Mouse (Mus musculus) neutrophil, adult 5-6 weeks (primary cell): ENCODE measurements around the gene Myl6b. TPM values are rescaled to one million over a fixed set of nuclear protein-coding genes. Genes with fewer than 3 reads are reported as not detected.

ENCODE experiments used
- ATAC-seq: fragments of 151-379, 151-347 bp; 2 replicates; pipeline ENCODE4 v1.8.0; 2017; ENCODE audit warnings: mild to moderate bottlenecking, moderate TSS enrichment; ENCODE audit not compliant: insufficient number of reproducible peaks, poor library complexity, low FRiP score, severe bottlenecking; ENCODE audit errors: extremely low read depth
- total RNA-seq: library from RNA; stranded (forward); fragments of 200-1000 nt; gene quantifications from 2 replicates; pipeline ENCODE4 v1.2.3, GENCODE M21; 2017

Myl6b gene
- total RNA-seq, result 0.58 and 2.0 TPM in 2 replicates

DNA sequence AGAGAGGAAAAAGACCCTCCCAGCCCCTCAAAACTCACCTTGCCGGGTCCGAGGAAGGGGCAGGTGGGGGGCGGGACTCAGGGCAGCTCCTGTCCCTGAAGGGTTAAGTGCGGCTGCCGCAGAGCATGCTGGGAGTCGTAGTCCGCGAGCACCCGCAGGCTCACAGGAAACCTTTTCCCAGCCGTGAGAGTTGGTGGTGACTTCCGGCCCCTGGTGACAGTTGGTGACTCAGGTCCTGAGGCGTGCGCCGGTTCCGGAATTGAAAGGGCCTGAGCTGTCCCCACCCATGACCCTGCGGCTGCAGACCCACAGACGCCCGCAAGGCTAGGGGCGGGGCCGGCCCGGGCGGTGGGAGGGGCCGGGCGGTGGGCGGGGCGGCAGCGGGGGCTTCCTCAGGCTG lies at the start of gene Myl6b:
TSS of gene Myl6b (minus strand) at position 96 of the 400 bp plus-strand sequence.
- ATAC-seq, result peak; percentile 87

DNA sequence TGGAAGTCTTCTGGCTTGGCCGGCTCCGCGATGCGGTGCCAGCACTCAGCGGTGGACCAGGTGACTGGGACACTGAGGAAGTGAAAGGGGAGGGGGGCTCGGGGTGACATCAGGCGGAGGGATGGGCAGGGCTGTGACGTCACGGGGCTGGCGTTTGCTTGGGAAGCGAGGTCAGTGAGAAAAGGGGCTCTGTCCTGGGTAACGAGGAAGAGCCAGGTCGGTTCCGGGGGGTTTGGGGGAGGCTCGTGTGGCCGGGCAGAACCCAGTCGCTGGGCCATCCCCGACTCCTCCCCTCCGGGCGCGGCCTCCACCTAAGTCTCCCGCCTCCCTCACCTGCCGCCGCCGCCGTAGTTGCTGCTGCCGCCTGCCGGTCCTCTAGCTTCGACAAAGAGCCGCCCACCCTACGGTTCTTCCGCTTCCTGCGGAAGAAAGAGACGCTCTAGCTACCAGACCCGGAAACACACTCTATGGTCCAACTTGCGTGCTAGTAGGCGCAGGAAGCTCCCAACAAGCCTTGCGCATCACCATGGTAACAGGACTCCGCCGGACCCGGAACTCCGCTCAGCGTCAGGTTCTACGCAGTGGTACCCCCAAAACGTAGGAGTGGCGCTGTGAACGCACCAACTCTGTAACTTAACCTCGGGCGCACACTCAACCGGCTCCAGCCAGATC lies 49.0 kb upstream of the Myl6b start, which contains the start of gene Zc3h10:
TSS of gene Zc3h10 (minus strand) at position 414 of the 672 bp plus-strand sequence.
- ATAC-seq, result peak; percentile 81

GRCm38 (mm10) chr10:128546787-128547186 lies 48.3 kb upstream of the Myl6b start:
- ATAC-seq, result no peak

DNA sequence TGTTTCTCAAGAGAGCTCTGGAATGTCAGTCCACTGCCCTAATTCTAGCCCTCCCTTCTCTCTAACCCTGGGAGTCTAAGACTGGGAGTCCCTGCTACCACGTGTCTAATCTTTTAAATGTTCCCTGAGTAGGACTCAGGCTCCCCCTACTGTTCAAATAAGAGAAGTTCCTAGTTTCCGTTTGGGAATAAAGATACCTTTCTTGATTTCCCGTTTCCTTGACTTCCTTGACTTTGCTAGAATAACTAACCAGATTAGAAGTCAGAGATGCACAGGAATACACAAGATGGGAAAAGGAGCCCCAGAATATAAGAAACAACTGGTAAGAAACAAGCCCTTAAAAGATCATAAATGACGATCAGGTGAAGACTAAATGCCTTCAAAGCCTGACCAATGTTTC lies 47.9 kb upstream of the Myl6b start:
- ATAC-seq, result no peak

- no peak for ATAC-seq
Measured at GRCm38 (mm10) chr10:128545570-128545898, 47.0 kb upstream of the Myl6b start.

DNA sequence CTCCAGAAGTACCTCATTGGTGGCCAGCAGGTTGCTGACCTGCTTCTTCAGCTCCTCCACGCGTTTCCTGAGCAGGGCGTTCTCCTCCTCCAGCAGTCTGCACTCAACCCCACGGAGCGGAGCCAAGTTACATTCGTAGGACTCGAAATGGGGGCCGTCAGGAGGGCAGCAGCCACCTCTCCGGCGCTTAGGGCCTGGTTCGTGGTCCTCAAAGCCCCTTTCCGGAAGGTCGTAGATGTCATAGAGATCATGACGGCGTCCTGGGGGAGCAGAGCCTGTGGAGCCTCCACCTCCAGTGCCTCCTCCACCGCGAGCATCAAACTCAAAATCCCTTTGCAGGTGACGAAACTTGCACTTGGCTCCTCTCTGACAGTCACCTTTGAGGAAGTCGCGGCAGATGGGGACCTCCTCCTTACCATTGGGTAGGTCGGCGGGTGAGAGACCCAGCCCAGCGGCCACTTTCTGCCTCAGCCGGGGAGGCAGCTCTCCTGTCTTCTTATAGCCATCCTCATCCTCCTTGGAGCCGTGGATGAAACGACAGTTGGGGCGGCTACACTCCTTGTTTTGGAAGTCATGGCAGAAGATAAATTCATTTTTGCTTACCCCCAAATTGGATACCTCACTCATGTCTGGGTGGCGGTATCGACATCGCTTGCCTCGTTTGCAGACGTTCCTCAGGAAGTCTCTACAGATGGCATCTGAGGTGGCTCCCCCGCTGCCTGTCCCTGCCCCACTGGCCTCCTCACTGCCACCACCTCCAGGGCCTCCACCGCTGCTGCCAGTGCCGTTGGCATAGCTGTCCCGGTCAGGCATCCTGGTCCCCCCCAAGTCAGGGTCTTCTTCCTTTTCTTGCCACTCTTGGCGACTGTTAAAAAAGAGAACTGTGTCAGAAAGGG lies 46.4 kb upstream of the Myl6b start:
- no peak for ATAC-seq

- no peak for ATAC-seq
Measured at GRCm38 (mm10) chr10:128544151-128544657, 45.7 kb upstream of the Myl6b start.

DNA sequence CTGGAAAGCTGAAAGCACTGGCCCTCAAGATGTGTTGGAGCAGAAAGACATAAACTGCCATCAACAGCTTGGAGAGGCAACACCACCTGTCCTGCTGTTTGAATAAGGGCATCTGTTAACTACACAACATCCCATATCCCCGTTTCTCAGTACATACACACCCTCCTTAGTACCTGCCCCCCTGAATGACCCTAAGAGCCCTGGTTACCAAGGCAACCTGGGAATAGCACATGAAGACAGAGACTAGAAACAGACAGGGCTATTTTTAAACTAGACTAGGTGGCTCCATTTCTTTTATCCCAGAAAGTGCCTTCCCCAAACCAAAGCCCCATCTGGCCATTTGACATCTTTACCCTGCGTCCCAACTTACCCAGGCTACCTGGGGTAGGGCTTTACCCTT lies 44.6 kb upstream of the Myl6b start:
- ATAC-seq, result no peak

DNA sequence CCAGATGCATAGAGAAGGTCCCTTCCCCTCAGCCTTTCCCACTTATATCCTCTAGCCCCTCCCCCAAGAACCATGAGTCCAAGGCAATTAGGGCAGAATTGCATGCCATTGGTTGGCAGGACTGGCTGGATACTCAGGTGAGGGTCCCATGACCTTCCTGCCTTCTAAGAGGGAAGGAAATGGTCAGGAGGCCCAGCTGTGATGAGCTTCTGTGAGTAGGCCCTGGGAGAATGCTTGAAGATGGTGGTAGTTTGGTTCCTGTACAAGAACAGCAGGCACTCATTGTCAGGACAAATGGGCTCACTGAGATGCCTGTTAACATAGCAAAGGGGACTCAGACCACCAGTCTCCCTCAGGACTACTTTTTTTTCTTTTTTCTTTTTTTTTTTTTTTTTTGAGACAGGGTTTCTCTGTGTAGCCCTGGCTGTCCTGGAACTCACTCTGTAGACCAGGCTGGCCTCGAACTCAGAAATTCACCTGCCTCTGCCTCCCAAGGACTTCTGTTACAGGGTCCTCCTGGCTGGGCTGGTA lies 39.9 kb upstream of the Myl6b start:
- ATAC-seq, result no peak

GRCm38 (mm10) chr10:128536266-128536940 lies 37.9 kb upstream of the Myl6b start:
- peak; percentile 99 for ATAC-seq

DNA sequence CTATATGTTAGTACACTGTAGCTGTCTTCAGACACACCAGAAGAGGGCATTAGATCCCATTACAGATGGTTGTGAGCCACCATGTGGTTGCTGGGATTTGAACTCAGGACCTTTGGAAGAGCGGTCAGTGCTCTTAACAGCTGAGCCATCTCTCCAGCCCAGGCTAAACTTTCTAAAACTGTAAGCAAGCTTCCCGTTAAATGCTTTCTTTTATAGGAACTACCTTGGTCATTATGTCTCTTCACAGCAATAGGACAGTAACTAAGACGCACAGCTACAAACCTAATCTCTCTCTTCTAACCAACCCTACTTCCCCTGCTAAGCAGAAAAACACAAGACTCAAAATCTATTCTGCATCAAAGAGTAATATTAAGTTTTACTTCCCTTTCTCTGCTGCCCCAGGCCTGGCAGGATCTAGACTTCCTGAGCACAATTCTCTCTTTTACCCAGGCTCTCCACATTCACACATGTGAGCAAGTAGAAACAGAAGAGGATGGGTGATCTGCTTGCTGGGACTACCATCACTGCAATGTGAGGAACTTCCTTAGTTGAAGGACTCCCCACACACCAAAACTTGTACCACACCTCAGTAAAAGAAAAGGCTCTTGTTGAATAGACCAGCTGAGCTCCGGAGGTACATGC lies 37.3 kb upstream of the Myl6b start:
- peak; percentile 51 for ATAC-seq

- ATAC-seq, result no peak
Measured at GRCm38 (mm10) chr10:128535206-128535605, 36.7 kb upstream of the Myl6b start.

DNA sequence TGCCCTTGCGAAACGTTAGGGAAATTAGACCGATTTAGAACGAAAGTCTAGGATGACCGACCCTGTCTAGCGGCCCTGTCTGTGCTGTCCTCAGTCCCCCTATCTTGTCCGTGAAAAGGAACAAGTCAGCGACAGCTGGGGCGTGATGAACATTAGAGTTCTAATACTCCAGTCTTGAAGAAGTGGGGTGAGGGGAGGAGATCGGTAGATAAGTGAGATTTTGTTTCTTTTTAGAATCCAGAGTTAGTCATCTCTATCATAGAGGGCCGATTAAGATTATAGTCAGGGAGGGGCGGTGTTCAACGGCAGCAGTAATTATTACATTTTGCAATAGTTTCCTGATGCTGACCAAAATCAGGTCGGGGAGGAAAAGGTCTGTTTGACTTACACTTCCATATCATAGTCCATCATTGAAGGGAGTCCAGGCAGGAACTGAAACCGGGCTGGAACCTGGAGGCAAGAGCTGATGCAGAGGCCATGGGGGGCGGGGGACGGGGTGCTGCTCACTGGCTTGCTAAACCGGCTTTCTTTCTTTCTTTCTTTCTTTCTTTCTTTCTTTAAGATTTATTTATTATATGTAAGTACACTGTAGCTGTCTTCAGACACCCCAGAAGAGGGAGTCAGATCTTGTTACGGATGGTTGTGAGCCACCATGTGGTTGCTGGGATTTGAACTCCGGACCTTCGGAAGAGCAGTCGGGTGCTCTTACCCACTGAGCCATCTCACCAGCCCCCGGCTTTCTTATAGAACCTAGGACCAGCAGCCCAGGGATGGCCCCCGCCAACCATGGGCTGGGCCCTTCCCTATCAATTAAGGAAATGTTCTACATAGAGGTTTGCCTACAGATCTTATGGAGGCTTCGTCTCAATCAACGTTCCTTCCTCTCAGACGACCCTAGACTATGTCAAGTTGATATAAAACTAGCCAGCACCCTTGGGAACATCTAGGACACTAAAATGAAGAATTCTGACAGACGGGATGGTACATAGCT lies 28.2 kb upstream of the Myl6b start:
- no peak for ATAC-seq

GRCm38 (mm10) chr10:128525671-128526308 lies 27.3 kb upstream of the Myl6b start, which contains the start of gene Esyt1:
TSS of gene Esyt1 (minus strand) at chr10:128525871.
- ATAC-seq, result peak; percentile 88

DNA sequence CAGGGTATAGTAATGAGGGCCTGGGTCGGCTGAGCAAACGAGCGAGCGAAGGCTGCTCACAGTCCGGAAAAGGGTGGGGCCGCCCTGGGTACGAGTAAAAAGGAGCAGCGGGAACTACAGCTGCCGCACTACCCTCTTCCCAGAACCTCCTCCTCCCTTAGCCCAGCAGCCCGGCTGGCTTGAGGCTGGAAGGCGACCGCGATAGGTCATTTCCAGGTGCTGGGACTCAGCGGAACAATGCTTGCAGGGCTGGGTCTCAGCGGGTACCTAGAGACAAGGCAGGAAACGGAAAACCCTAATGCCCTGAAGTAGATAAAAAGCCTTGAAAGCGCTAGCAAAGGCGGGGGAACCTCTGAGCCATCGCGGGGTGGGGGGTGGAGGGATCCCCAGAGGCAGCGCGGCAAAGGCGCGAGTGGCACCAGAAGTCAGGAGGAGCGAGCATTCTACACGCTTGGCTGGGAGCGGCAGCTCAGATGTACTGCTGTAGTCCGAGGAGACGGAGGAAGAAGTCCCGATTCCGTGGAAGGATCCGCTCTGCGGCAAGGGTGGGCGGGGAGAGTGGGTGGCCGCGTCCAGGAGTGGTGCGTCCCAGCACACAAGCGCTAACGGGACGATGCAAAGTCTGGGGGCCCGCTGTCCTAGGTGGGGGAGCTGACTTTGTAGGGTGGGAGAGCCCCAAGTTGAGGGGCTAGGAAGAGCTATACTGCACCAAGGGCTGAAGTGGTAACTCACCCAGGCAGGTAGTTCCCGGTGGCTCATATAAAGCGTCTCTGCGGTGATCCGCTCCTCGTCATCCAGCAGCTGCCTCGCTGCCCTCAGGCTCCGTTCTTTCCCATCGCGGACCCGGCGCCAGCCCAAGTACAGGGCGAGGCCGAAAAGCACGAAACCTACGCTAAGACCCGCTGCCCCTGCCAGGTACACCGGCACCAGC lies 26.5 kb upstream of the Myl6b start:
- ATAC-seq, result peak; percentile 24

GRCm38 (mm10) chr10:128524111-128524731 lies 25.7 kb upstream of the Myl6b start:
- ATAC-seq, result no peak
